Mouse (Mus musculus): ENCODE data around the gene Kcnip2. TPM values are rescaled to one million over a fixed set of nuclear protein-coding genes. Genes with fewer than 3 reads are reported as not detected.
A peak's percentile ranks its signal among the peaks of the same experiment; 100 is the strongest.
"Not testable (repeated sequence)": the region's sequence is repeated elsewhere in the genome, so short reads cannot be mapped to it uniquely, and the experiment has no call there.

The Kcnip2 gene
- total RNA-seq, 2 experiments from 2014 or later = not detected

DNA sequence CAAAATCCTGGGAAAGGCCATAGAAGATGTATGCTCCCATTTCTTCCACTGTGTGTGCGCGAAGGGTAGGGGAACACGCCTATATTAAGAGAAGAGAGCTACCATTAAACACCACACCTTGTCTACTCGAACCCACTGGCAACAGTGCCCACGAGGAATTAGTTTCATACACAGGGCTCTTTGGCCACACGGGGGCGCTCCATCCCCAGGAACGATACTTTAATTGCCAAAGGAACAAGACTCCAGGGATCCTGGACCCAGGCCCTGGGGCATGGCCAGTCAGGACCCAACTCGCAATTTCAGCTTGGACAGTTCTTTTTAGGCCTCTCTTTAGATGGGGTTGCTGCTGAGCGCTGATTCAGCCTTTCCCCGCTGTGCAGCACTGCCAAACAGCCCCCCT is 2.6 kb downstream of the Kcnip2 start:
- ATAC-seq (replicated peaks; ENCODE audit: low FRiP score, poor library complexity, severe bottlenecking) = no peak

DNA sequence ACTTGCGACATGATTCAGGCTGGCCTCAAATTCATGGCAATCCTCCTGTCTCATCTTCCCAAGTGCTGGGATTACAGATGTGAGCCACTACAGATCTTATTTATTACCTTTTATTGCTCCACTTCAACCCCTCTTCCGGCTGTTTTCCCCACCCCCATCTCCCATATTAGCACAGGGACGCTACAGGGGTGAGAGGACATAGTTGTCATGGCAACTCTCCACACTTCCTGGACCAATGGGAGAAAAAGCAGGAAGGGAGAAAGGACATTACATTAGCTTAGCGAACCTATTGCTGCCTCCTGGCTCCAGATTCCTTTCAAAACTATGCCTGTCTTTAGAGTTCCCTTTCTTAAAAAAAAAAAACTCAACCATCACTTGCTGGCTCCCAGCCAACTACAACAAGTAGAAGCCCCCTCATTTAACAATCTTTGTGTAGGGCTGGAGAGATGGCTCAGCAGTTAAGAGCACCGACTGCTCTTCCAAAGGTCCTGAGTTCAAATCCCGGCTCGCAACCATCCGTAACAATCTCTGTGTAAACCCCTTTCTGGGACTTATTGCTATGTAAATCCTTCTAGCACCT is 3.1 kb downstream of the Kcnip2 start:
- ATAC-seq (replicated peaks; ENCODE audit: low FRiP score, poor library complexity, severe bottlenecking) = no peak

DNA sequence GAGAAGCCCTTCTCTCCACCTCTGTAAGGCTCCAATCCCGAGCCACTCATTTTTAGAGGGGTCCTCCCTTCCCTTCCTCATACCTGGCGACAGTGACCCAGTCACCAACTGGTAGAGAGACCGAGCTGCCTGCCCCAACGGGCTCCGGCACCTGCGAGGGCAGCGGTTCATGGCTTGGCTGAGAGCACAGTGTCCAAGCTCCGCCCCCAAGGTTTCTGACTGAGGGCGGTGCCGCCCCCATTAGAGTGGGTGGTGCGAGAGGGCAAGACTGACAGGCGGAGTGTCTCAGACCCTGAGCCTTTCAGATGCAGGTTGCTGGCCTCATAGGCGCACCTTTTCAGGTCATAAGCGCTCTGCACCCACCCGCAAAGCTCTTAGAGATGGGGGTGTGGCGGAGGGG is 3.7 kb downstream of the Kcnip2 start:
- ATAC-seq (replicated peaks; ENCODE audit: low FRiP score, poor library complexity, severe bottlenecking) = peak; percentile 72

DNA sequence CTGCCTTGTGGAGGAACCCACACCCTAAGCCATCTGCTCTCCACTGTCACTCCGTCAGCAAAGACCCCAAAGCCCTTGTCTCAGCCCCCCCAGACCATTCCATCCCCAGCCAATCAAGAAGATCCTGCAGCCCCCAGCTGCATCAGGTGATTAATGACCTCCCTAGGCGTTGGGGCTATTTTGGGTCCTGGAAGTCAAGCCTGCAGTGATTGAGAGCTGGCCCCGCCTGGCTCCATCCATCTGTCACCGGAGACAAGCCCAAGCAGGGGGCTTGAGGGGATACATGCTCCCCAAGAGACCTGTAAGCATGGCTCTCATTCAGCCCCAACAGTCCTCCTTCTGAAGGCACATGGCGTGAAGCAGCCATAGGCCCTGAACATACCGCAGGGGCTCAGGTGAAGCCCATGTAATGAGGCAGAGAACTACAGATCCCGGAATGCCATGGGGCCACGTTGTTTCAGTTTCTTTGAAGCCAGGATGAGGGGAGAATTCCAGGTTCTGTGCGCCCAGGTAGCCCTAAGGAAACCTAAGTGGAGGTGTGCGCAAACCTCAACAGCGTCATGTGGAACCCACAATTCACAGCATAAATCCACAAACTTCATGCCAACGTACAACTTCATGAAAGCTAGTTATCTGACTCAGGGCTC is 4.7 kb downstream of the Kcnip2 start:
- no peak for ATAC-seq (replicated peaks; ENCODE audit: low FRiP score, poor library complexity, severe bottlenecking)

DNA sequence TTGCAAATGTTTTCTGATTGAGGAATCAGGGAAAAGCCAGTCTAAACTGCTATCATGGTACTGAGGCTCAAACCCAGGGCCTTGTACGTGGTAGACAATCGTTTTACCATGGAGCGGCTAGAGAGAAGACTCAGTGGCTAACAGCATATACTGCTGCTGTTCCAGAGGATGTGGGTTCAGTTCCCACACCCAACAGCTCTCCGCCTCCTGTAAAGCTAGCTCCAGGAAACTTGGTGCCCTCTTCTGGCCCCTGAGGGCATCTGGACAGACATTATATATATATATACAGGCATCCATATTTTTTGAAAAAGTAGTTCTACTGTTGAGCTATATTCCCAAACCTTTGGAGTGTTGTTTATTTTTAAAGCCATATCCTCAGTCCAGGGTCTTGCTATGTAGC is 8.1 kb downstream of the Kcnip2 start:
- ATAC-seq (replicated peaks; ENCODE audit: low FRiP score, poor library complexity, severe bottlenecking) = no peak

DNA sequence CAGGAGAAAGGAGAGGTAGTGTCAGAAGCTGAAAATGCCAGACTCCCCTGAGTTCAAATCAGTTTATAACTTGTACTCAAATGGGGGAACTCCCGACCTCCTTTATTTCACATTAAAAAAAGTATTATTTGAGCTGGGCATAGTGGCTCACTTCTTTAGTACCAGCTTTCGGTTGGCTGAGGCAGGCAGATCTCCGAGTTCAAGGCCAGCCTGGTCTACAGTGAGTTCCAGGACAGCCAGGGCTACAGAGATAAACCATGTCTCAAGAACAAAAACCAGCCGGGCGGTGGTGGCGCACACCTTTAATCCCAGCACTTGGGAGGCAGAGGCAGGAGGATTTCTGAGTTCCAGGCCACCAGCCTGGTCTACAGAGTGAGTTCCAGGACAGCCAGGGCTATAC is 10.0 kb downstream of the Kcnip2 start:
- ATAC-seq (replicated peaks; ENCODE audit: low FRiP score, poor library complexity, severe bottlenecking) = not testable (repeated sequence)

DNA sequence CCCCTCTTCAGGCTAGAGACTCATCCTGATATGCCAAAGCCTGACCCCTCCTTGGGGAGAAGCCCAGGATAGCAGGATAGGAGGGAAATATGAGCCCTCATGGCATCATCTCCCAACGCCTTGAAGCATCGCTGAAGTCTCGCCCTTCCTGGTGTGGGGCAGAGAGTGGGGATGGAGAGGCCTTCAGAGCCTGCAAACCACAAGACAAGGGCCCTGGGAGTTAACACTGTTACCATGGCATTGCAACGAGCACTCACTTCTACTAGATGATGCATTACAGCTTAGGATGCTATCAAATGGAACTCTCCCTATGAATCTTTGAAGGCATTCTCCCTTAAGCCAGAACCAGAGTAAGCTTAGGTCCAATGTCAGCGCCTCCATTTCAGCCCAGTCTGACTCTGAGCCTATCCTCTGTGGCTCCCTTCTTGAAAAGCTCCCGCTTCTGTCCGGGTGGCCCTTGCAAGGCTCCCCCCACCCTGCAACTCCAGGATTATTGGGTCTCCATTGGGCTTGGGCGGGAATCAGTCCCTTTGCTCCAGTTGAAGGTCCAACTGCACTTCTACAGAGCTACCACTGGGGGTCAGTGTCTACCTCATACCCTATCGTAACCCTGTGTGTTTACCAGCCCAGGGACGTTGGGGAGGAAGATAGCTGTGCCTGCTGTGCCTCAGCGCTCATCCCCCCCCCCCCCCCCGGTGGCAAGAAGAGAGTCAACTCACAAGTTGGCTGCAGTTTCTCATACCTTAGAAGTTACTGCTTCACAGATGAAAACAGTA is 11.1 kb downstream of the Kcnip2 start:
- ATAC-seq (replicated peaks; ENCODE audit: low FRiP score, poor library complexity, severe bottlenecking) = peak; percentile 85

DNA sequence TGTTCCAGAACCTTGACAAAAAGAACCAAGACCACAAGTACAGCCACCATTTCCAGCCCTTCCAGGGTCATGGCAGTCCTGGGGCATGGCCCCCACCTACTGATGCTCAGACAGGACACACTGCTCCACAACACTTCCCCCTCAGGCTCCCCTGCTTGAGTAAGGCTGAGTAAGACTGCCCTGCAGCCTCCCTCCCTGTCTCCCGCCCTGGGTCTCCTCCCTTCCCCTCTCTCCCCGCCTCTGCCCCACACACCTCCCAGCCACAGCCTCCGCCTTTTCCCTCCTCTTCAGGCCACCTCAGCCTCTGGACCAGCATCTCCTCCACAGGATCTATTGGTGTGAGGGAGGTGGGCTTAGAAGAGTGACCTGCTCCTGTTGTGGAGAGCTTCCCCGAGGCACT is 12.5 kb downstream of the Kcnip2 start:
- ATAC-seq (replicated peaks; ENCODE audit: low FRiP score, poor library complexity, severe bottlenecking) = peak; percentile 67

DNA sequence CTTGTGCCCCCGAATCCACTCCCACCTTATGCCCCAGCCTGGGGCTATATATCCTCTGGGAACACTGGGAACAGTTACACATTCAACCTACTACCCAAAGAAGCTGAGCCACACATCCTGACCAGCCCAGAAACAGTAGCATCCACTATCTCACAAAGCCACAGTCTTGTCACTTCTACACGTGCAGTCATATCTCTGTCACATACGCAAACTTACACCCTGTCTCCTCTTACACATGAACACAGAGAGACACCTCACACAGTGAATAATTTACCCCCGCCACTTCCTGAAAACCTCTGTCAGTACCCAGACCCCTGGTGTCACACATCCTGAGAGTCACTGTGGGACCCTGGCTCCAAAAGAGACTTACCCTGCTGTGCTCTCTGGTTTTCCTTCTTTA is 13.2 kb downstream of the Kcnip2 start:
- ATAC-seq (replicated peaks; ENCODE audit: low FRiP score, poor library complexity, severe bottlenecking) = no peak

DNA sequence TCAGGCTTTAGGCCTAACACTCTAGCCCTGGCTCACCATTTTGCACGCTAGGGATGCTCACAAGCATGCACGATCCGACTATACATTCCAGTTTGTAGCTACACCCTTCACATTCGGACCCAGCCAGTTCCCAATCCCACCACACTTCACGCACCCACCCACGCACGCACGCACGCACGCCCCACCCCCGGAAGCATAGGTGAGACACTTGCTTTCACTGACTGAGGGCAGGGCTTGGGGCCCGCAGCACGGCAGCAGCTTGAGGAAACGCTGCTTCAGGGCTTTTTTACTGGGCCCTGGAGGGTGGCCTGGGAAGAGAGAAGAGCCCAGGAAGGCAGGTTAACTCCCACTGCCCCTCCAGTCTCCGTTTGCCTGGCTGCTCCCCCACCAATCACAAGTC is 19.0 kb downstream of the Kcnip2 start:
- ATAC-seq (replicated peaks; ENCODE audit: low FRiP score, poor library complexity, severe bottlenecking) = no peak

DNA sequence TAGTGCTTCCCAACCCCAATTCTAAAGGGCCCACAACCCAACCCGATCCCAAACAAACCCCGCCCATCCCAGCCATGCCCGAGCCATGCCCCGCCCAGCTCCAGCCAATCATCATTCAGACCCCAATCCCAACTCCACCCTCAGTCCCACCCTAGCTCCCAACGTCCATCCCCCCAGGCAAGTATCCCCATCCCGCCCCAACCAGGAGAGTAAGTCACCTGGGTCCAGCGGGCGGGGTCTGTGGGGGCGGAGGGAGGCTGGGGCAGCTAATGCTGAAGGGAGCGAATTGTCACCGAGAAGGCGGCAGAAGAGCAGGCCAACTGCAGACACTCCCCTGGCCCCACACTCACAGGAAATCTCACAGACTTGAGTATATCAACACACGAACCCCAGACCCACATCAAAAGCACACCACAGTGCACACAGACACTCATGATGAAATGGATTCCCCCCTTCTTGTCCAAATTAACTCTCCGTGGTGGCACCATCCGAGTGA is 19.8 kb downstream of the Kcnip2 start:
- no peak for ATAC-seq (replicated peaks; ENCODE audit: low FRiP score, poor library complexity, severe bottlenecking)

DNA sequence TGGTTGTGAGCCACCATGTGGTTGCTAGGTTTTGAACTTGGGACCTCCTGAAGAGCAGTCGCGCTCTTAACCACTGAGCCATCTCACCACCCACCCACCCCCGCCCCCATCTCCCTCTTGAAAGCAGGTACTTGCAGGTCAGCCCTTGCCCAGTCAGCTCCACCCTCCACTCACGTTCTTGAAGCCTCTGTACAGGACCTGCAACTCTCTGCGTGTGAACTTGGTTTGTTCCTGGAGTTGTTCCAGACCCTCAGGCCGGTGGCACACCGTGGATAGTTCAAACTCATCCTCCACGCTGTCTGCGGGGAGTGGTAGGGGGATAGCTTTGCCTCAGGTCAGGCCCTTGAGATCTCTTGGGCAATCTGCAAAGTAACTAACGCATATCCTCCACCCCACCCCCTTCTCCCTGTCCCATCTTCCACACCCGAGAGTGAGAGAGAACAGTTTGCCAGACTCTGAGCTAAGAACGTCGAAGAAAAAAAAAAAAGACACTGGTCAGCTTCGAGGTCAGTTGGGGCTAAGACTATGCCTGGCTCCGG is 20.4 kb downstream of the Kcnip2 start:
- ATAC-seq (replicated peaks; ENCODE audit: low FRiP score, poor library complexity, severe bottlenecking) = no peak

DNA sequence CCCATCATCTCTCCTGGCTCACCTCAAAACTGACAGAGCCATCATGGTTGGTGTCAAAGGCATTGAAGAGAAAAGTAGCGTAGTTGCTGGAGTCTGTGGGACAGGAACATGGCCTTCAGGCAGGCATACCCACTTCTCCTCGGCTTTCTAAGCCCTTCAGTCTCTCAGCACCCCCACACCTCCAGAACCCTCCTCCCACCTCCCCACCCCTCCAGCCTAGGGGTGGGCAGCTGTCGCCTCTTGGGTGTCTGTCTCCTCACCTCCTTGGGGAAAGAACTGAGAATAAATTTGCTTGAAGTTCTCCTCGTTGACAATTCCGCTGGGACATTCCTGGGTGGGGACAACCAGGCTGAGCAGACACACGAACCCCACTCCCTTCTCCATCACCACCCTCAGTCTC is 21.1 kb downstream of the Kcnip2 start:
- no peak for ATAC-seq (replicated peaks; ENCODE audit: low FRiP score, poor library complexity, severe bottlenecking)

DNA sequence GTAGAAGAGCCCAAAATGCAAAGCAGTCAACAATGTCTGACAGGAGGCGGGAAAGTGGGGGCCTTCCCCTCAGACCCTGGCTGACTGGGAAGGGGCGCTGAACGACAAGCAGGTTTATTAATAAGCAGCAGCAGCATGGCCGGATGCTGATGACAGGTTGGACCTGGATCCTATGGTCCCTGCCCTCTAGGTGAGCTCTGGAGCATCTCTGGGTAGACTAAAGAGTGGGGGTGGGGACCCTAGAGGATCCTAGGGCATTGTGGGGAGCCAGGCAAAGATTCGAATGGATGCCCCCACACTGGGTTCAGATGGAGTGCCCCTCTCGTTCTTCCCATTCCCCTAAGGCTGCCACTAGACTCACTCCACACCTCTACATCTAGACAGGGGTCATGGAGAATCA is 23.5 kb downstream of the Kcnip2 start:
- no peak for ATAC-seq (replicated peaks; ENCODE audit: low FRiP score, poor library complexity, severe bottlenecking)

DNA sequence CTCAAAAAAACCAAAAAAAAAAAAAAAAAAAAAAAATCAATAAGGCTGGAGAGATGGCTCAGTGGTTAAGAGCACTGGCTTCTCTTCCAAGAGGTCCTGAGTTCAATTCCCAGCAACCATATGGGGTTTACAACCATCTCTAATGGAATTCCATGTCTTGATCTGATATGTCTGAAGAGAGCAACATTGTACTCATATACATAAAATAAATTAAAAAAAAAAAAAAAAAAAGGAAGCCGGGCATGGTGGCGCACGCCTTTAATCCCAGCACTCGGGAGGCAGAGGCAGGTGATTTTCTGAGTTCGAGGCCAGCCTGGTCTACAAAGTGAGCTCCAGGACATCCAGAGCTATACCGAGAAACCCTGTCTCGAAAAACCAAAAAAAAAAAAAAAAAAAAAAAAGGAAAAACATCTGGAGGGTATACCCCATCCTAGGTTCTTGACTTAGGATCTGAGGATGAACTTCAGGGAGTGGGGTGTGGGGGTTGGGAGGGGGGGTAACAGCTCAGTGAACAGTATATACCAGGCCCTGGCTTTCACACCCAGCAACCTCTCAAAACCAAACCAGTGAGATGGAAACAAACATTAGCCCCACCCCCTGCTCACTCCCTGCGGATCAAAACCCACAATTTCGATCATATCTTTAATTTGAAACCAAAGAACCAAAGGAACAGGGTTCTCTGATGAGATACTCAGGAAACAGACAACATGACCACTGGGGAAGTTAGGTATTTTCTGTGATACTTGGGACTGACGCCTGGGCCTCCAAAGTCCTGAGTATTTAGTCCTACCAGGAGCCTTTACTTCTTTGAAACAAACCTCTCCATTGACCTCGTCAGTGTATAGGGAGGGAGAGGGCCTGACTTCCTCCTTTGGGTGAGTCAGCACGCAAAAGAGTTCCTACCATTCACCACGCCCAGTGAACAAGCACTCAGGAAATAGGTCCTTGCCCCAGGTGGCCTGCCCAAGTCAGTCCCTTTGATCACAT is 25.7 kb downstream of the Kcnip2 start:
- peak; percentile 99 for ATAC-seq (replicated peaks; ENCODE audit: low FRiP score, poor library complexity, severe bottlenecking)

DNA sequence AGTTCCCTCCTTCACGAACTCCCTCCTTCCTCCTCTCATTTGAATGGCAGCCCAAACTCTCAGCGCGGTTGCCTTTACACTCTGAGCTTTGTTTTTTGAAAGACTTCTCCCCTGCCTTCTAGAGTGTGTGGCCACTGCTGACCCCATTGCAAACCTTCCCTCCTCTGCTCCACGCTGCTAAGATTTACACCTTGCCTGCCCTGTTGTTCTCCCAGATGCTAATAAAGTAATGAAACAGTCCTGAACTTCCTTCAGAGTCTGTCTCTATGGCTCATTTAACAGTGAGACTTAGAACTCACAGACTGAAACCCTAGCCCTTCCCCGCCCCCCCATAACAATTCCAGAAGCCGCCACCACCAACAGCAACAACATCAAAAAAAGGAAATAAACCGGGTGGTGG is 26.5 kb downstream of the Kcnip2 start:
- ATAC-seq (replicated peaks; ENCODE audit: low FRiP score, poor library complexity, severe bottlenecking) = no peak

DNA sequence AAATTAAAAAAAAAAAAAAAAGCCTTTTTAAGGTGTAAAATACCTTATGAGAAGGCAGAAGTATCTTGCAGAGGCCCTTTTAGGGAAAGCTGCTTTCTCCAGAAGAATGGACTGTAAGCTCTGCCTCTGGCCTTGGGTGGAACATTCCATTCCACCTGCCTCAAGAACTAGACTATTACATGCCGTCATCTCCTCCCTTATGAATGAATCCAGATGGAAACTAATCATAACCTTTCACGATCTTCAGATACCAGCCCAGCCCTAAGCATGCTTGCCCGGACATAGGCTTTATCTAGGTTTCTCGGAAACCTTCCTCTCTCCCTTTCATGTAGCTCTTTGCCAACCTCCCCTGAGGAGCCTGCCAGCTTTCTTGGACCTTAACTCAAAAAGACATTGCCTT is 27.5 kb downstream of the Kcnip2 start:
- no peak for ATAC-seq (replicated peaks; ENCODE audit: low FRiP score, poor library complexity, severe bottlenecking)

DNA sequence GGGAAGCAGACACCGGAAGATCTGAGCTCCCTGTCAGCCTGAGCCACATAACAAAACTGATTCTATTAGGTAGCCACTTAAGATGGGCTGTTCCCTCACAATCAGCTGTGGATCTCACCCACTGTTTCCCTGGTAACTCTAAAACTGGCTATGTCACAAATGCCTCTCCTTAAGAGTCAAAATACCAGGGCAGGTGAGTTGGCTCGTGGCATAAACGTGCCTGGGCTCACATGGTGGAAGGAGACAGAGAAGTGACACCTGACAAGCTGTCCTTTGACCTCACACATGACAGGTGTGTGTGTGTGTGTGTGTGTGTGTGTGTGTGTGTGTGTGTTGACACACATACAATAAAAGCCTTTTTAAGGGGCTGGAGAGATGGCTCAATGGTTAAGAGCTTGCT is 28.4 kb downstream of the Kcnip2 start:
- no peak for ATAC-seq (replicated peaks; ENCODE audit: low FRiP score, poor library complexity, severe bottlenecking)

DNA sequence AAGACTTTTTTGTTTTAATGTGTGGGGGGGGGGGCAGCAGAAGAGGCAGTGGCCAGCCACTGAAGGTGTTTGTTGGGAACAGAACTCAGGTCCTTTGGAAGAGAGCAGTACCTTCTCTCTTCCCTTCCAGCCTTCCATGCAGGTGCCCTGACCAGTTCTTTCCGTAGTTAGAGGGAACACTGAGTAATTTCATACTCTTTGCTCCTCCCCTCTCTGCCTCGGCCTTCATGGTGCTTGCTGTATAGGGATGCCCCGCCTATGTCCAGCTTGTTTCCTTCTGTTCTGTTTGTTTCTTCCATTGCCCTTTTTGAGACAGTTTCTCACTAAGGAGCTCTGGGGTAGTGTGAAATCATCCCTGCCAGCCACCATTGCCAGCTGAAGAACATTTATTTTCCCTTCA is 30.4 kb downstream of the Kcnip2 start:
- no peak for ATAC-seq (replicated peaks; ENCODE audit: low FRiP score, poor library complexity, severe bottlenecking)
